Mouse (Mus musculus) thymus, adult 2 months (tissue): ENCODE measurements around the gene AC129217.1.

Experiments used
- CTCF ChIP-seq: fragments of 200-500 bp; IDR thresholded peaks from 2 replicates; pipeline ENCODE4 v1.5.1; 2012; ENCODE audit warnings: mild to moderate bottlenecking, control low read depth, low read length, moderate library complexity, borderline replicate concordance; ENCODE audit not compliant: control insufficient read depth, poor library complexity, insufficient read depth; ENCODE audit errors: extremely low read depth
- POLR2A ChIP-seq: fragments of 200-500 bp; IDR thresholded peaks from 2 replicates; pipeline ENCODE4 v1.6.1; 2012; ENCODE audit warnings: mild to moderate bottlenecking, low read length, control low read depth, moderate library complexity; ENCODE audit not compliant: control insufficient read depth, poor library complexity, insufficient read depth; ENCODE audit errors: extremely low read depth

DNA sequence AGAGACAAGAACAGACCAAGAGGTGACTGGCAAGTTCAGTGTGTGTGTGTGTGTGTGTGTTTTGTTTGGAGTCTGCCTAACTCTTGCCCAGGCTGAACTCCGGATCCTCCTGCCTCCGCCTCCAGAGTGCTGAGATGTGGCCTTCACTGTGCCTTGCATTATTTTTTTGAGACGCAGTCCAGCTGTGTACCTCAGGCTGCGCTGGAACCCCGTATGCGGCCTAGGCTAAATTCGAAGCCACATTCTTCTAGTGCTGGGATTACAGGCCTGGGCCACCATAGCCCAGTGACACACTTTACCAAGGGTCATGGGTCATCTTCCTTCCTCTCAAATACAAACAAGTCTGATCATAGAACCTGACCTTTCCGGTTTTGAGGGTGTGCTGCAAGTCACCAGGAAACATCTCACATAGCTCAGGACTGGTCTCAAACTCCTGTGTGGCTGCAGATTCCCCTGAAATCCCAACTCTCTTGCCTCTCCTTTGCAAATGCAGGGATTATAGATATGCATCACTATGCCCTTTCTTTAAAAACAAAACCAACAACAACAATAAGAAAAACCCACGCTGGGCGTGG lies 42.8 kb downstream of the AC129217.1 start:
- TF ChIP-seq POLR2A: no peak
- TF ChIP-seq CTCF: no peak
